Mouse (Mus musculus) urinary bladder, adult 2 months (tissue): ENCODE measurements around the gene Olfm2. TPM values are rescaled to one million over a fixed set of nuclear protein-coding genes. Genes with fewer than 3 reads are reported as not detected.
"Not testable (repeated sequence)": the region's sequence is repeated elsewhere in the genome, so short reads cannot be mapped to it uniquely, and the experiment has no call there.

Experiments
- DNase-seq: peaks from one replicate; pipeline ENCODE4 v3.0.0; 2022; ENCODE audit warnings: low spot score
- polyA plus RNA-seq: library from polyadenylated mRNA; depleted of rRNA; stranded (reverse); fragments of >200 nt; gene quantifications from 2 replicates; pipeline ENCODE4 v1.2.3, GENCODE M21; 2012

The Olfm2 gene
- polyA plus RNA-seq, 1 experiment: 6.2 TPM

GRCm38 (mm10) chr9:20696107-20696712 is 49.9 kb downstream of the Olfm2 start:
- DNase-seq: no peak

- no peak for DNase-seq
These were observed 51.4 kb downstream of the Olfm2 start for GRCm38 (mm10) chr9:20694721-20695235.

DNA sequence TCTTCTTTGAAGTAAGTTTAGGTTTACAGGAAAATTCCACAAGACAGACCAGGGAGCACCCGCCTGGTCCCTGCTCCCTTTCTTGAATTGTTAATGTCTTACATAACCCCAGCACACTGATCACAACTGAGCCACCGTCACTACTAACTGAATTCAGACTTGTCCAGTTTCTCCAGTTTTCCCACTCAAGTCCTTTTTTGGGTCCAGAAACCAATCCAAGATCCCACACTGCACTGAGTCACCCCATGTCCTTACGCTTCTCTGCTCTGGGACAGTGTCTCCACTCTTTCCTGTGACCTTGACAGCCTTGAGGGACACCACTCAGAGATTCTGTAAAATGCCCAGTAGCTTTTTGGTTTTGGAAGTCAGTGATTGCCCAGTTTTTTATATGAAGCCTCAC is 53.3 kb downstream of the Olfm2 start:
- DNase-seq: no peak

DNA sequence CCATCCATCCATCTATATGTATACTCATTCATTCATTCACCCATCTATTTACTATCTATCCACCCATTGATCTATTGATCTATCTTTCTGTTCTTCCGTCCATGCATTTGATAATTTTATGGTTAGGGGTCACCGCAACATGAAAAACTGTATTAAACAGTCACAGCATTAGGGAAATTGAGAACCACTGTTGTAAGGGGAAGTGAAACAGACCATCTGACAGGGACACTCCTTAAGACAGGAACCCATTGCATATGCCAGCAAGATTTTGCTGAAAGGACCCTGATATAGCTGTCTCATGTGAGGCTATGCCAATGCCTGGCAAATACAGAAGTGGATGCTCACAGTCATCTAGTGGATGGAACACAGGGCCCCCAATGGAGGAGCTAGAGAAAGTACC is 55.7 kb downstream of the Olfm2 start:
- not testable (repeated sequence) for DNase-seq

DNA sequence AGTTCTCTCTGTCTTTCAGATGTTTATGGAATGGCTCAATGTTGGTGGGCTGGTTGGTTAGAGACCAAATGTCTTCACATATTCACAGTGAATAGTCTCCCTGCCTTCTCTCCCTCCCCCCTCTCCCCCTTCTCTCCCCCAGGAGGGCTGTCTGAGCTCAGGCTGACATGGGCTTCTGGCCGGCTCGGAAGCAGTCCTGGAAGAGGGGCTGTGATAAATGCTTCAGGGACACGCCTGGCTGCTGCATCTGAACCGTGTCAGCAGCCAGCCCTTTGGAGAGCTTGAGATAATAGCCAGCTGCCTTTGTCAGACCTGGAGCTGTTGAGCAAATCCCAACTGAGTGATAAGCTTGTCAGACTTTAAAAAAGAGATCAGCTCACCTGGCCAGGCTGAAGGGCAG is 56.2 kb downstream of the Olfm2 start:
- DNase-seq: no peak

DNA sequence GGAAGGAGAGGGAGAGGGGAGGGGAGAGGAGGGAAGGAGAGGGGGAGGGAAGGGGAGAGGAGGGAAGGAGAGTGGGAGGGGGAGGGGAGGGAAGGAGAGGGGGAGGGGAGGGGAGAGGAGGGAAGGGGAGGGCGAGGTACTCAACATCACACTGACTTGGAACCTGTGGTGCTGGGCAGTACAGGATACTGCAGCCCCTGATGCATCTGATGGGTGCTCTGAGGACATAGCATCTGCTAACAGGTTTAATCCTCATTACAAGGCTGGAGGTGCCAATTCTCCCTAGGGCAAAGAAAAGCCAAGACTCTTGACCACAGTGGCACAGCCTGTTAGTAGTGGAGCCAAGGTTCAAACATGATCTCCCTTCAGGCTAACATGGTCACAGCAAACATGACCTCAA is 56.7 kb downstream of the Olfm2 start:
- DNase-seq: no peak

GRCm38 (mm10) chr9:20685081-20685861 is 60.9 kb downstream of the Olfm2 start:
- DNase-seq: no peak

- DNase-seq: no peak
These were observed 63.8 kb downstream of the Olfm2 start for GRCm38 (mm10) chr9:20682389-20682722.

DNA sequence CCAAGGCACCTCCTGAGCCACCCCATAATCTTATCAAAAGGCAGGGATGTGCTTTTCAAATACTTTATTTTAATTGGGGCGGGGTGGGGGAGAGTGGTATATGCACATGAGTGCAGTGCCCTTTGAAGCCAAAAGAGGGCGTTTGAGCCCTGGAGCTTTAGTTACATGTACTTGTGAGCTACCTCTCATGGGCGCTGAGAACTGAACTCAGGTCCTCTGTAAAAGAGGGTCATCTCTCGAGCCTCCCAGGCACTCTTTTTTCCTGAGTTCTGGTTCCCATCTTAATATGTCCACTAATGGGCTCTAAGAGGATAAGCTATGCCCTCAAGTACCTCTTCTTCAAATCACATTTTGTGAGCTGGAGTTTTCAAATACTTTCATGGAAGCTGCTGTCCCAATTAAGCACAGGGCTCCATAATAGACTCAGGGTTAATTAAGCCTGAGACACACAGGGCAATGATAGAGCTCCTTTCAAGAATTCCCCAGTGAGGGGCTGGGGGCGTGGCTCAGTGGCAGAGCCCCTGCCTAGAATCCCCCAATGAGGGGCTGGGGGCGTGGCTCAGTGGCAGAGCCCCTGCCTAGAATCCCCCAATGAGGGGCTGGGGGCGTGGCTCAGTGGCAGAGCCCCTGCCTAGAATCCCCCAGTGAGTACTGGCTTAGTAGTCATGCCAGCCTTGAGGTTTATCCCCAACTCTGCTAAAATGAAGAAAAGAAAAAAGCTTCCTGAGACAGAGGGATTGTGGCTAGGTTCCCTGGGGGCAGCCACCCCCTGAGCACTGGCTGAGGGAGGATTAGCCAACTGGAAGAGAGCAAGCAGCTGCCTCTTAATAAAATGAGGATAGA is 64.4 kb downstream of the Olfm2 start:
- no peak for DNase-seq

GRCm38 (mm10) chr9:20680378-20680958 is 65.7 kb downstream of the Olfm2 start:
- no peak for DNase-seq

GRCm38 (mm10) chr9:20677892-20678291 is 68.3 kb downstream of the Olfm2 start:
- no peak for DNase-seq

- no peak for DNase-seq
These were observed 74.1 kb downstream of the Olfm2 start for GRCm38 (mm10) chr9:20672047-20672446.

- no peak for DNase-seq
These were observed 78.1 kb downstream of the Olfm2 start for GRCm38 (mm10) chr9:20668065-20668464.

DNA sequence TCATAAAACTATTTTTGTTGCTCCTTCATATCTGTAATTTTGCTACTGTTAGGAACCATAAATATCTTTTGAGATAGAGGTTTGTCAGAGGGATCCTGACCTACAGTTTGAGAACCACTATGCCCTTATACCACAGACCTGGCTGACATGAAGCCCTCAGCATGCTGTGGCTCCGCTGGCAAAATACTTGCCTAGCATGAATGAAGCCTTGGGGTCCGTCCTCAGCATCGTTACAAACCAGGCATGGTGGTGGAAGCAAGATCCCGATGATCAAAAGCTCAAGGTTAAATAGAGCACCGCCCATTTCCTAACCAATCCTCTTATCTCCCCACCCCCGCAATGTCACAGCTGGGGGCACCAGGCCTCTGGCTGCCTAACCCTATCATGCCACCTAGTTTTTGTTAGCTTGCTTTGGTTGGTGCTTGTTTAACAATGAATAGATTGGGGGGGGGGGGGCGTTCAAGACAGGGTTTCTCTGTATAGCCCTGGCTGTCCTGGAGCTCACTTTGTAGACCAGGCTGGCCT is 79.6 kb downstream of the Olfm2 start:
- no peak for DNase-seq

GRCm38 (mm10) chr9:20665925-20666324 is 80.2 kb downstream of the Olfm2 start:
- DNase-seq: no peak

- DNase-seq: no peak
These were observed 81.0 kb downstream of the Olfm2 start for GRCm38 (mm10) chr9:20664982-20665637.

GRCm38 (mm10) chr9:20664366-20664765 is 81.8 kb downstream of the Olfm2 start:
- no peak for DNase-seq

DNA sequence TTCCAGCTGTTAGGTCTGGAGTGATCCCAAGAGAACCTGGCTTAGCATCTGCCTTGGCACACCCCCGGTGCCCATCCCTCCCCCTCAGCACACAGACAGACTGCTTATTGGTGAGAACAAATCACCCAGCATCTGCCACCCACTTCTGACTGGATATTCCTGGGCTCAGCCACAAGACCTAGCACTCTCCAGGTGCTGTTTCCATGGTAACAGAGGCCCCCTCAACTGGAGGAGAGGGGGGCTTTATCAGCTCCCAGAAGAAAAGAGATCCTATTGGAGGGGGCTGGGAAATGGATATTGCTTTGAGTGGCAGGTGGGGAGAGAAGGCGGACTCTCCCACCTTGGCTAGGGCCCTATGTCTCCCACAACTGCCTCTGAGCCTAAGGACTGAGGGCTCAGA is 82.2 kb downstream of the Olfm2 start:
- no peak for DNase-seq

GRCm38 (mm10) chr9:20662874-20663273 is 83.3 kb downstream of the Olfm2 start:
- no peak for DNase-seq

DNA sequence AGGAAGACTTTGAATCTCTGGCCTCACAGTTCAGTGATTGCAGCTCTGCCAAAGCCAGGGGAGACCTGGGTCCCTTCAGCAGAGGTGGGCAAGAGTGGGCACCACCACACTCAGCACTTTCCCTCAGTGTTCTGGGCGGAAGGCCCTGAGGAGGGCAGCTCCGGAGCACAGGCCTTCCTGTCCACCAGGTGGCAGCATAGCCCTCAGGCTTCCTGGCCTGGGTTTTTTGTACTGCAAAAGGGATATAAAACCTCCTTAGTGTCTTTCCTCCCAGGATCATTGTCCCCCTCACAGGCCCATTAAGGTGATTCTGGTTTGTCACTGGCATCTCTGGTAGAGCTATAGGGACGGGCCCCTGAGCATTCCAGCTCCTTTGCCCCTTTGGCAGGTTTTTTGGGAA is 83.8 kb downstream of the Olfm2 start:
- no peak for DNase-seq

DNA sequence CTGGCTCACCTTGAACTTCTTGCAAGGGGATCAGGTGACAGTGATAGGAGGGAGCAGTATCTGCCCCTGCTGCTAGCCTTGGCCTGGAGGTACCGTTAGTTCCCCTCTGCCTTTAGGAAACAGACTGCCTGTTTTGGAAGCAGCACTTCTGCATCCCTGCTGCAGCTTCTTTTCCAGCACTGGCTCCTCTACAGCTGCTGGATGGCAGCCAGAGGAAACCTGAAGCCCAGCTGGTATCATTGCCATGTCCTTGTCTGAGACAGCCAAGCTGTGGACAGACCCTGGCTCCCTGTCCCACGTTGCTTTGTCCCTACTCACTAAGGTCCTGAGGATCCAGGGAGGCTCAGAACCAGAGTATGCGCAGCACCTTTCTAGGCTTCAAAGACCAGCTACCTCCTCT is 88.6 kb downstream of the Olfm2 start:
- DNase-seq: no peak
